ENCODE assay signal across 8 mouse cellular contexts in genomic region chr13:42051961-42052695, GRCm38 (mm10). TPM values are rescaled to one million over a fixed set of nuclear protein-coding genes. Genes with fewer than 3 reads are reported as not detected.
DNase-seq lines count a peak whose midpoint lies in the region; ATAC-seq lines count a peak whose summit lies in the region.

TSS of gene Hivep1 (plus strand) at chr13:42052021.

- peak; percentile 81 for DNase-seq in kidney, adult 18-20 months
- no peak for DNase-seq in kidney, postnatal 10 days
- DNase-seq in cerebellum, postnatal 4 days (ENCODE audit: low spot score in 2 of 2) = peak; percentile 37 to 63
- peak; percentile 67 for DNase-seq in gastrocnemius, adult 18-20 months (ENCODE audit: low spot score)
- peak; percentile 82 for DNase-seq in limb, embryonic 10.5 days (ENCODE audit: low spot score)
- DNase-seq in midbrain, embryonic 11.5 days (ENCODE audit: low spot score, missing footprints) = peak; percentile 96
- DNase-seq in spleen, adult 18-20 months = peak; percentile 54 to 76

- under 1% methylated on average over 64 of the region's 100 CpGs for WGBS in hindbrain, embryonic 16.5 days
- under 1% methylated on average over 69 of the region's 100 CpGs for WGBS in limb, embryonic 10.5 days
- WGBS in midbrain, embryonic 11.5 days = under 1% methylated on average over 63 of the region's 100 CpGs

- no peaks in the 10 kb centered on the region for H3K27me3 ChIP-seq in hindbrain, embryonic 16.5 days (replicated peaks; ENCODE audit: control insufficient read depth, insufficient read depth, low read length)
- no peaks in the 10 kb centered on the region for H3K27me3 ChIP-seq in limb, embryonic 10.5 days (ENCODE audit: low read depth, poor library complexity, severe bottlenecking)
- H3K27me3 ChIP-seq in midbrain, embryonic 11.5 days (ENCODE audit: control insufficient read depth, insufficient read depth, low read length) = no peaks in the 10 kb centered on the region

- H3K9me3 ChIP-seq in hindbrain, embryonic 16.5 days (ENCODE audit: control insufficient read depth, low read length) = no peaks in the 10 kb centered on the region
- no peaks in the 10 kb centered on the region for H3K9me3 ChIP-seq in limb, embryonic 10.5 days (replicated peaks)
- no peaks in the 10 kb centered on the region for H3K9me3 ChIP-seq in midbrain, embryonic 11.5 days (ENCODE audit: control insufficient read depth, low read length)

- peak within 1 kb of the TSS; percentile 72 for H3K4me3 ChIP-seq in hindbrain, embryonic 16.5 days (ENCODE audit: low read length)
- peak within 1 kb of the TSS; percentile 93 for H3K4me3 ChIP-seq in limb, embryonic 10.5 days
- H3K4me3 ChIP-seq in midbrain, embryonic 11.5 days (ENCODE audit: low read depth, low read length) = peak within 1 kb of the TSS; percentile 90

- peak within 1 kb of the TSS; percentile 76 for H3K4me2 ChIP-seq in hindbrain, embryonic 16.5 days (ENCODE audit: low read length)
- H3K4me2 ChIP-seq in midbrain, embryonic 11.5 days = peak within 1 kb of the TSS; percentile 80

- peaks cover 3% of the 10 kb centered on the region; the same call in 1 of the 2 replicates for H3K36me3 ChIP-seq in hindbrain, embryonic 16.5 days (ENCODE audit: control insufficient read depth, insufficient read depth, low read length)
- H3K36me3 ChIP-seq in limb, embryonic 10.5 days = peaks cover 19% of the 10 kb centered on the region
- no peaks in the 10 kb centered on the region for H3K36me3 ChIP-seq in midbrain, embryonic 11.5 days (ENCODE audit: control insufficient read depth, insufficient read depth, low read length)

- ATAC-seq in hindbrain, embryonic 16.5 days = peak; percentile 63
- peak; percentile 47 for ATAC-seq in midbrain, embryonic 11.5 days (ENCODE audit: low FRiP score)

- H3K27ac ChIP-seq in hindbrain, embryonic 16.5 days (ENCODE audit: low read depth, low read length) = peak within 1 kb of the TSS; percentile 93
- H3K27ac ChIP-seq in limb, embryonic 10.5 days = peak within 1 kb of the TSS; percentile 97
- peak within 1 kb of the TSS; percentile 94 for H3K27ac ChIP-seq in midbrain, embryonic 11.5 days (ENCODE audit: low read depth, low read length)

- peak within 1 kb of the TSS; percentile 76 for H3K9ac ChIP-seq in hindbrain, embryonic 16.5 days (ENCODE audit: low read depth, low read length)
- H3K9ac ChIP-seq in midbrain, embryonic 11.5 days (ENCODE audit: low read length) = peak within 1 kb of the TSS; percentile 90

- H3K4me1 ChIP-seq in hindbrain, embryonic 16.5 days (ENCODE audit: control insufficient read depth, insufficient read depth, low read depth, low read length) = peaks cover 17% of the 10 kb centered on the region
- H3K4me1 ChIP-seq in limb, embryonic 10.5 days = peaks cover 26% of the 10 kb centered on the region
- peaks cover 16% of the 10 kb centered on the region for H3K4me1 ChIP-seq in midbrain, embryonic 11.5 days (ENCODE audit: control insufficient read depth, insufficient read depth, low read length)

RNA-seq across cellular contexts. Expression of gene Hivep1, which starts in this region (rescaled TPM):
- total RNA-seq in gastrocnemius, adult 18-20 months (2021) = 10 to 100 TPM; 13.0 to 14.9 TPM
- 14.9 and 15.0 TPM in 2 replicates for polyA plus RNA-seq in hindbrain, embryonic 16.5 days (2015; fragmentation: Nextera tagmentation; extraction: Ambion mirVana)
- polyA plus RNA-seq in limb, embryonic 10.5 days (2016; fragmentation: Nextera tagmentation; extraction: Ambion mirVana) = 7.1 and 9.4 TPM in 2 replicates
- polyA plus RNA-seq in midbrain, embryonic 11.5 days (2014; fragmentation: Nextera tagmentation; extraction: Ambion mirVana) = 12.0 and 12.9 TPM in 2 replicates
